Mouse (Mus musculus): ENCODE measurements around the gene Ext2.
A peak's percentile ranks its signal among the peaks of the same experiment; 100 is the strongest.

Gene Ext2

GRCm38 (mm10) chr2:93805523-93805922, 16.8 kb downstream of the Ext2 start:
- DNase-seq, result no peak

- DNase-seq, result no peak
Observed at GRCm38 (mm10) chr2:93805066-93805465, 17.3 kb downstream of the Ext2 start.

DNA sequence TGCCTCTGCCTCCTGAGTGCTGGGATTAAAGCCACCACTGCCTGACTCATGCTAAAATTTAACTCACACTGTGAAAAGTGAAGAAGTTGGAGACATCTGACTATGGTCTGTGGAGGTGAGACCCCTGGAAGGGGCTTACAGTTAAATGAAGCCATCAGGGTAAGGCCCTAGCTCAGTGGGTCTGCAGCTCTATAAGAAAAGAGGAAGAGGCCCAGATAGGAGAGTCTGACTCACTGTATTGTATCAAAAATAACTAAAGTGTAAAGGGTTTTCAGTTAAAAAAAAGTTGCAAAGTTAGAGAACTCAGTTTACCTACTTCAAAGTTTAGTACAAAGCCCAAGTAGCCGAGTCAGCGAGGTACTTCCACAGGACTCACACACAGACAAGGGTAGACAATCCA, 19.4 kb downstream of the Ext2 start:
- no peak for DNase-seq

DNA sequence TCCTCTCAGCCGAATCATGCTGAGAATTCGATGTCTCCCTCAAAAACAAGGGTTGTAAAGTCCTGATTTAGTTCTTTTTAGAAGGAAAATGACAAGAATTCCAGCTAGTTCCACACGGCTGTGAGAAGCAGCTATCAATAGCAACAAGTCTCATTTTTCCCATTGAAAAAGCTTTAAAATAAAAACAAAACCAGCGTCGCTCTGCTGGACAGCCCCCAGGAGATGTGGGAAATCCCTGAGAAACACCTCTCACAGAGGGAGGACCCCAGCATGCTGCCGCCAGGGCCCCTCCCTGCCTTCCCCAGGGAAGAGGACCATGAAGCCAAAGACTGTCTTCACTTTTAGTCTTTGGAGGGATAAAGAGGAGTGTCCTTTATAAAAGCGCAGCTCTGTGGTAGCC, 21.3 kb downstream of the Ext2 start:
- no peak for DNase-seq

DNA sequence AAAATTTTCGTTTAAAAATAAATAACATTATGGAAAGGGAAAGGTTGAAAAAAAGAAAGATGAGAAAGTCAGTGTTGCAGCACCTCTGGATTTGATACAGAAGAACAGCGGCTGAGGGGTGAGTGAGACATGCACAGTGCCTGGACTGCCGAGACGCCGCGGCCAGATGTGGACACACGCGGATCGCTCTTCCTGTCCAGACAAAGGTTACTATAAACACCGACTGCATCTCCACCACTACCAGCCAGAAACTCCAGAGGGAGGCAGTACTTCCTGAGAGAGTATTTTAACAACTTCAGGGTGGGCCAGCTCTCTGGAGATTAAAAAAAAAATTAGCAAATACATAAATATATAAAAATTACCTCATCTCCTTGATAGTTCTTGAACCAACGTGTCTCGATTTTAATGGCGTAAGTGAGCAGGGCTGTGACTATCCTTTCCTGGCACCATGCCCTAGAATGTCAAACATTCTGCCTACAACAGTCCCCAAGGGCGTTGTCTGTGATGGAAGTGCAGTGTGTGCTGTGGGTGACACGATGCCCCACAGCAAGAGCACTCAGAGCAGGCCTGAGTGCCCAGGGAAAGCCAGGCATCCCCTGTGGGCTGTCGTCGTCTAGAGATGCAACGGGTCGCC, 25.1 kb downstream of the Ext2 start:
- no peak for DNase-seq

DNA sequence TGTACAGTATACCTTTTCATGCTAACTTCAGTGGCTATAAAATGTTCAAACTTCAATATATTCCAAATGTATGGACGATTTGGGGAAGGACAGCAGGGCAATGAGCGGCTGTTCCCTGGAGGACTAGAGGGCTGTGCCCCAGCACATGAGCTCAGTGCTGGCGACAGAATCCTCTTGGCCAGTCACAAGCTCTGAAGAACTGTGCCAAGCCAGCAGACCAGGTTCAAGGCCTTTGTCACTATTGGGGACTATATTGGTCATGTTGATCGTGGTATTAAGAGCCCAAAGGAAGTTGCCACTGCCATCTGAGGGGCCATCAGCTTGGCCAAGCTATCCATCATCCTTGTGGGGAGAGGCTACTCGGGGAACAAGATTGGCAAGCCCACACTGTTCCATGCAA, 28.0 kb downstream of the Ext2 start:
- no peak for DNase-seq

- DNase-seq, result no peak
Observed at GRCm38 (mm10) chr2:93791516-93792499, 30.6 kb downstream of the Ext2 start.

DNA sequence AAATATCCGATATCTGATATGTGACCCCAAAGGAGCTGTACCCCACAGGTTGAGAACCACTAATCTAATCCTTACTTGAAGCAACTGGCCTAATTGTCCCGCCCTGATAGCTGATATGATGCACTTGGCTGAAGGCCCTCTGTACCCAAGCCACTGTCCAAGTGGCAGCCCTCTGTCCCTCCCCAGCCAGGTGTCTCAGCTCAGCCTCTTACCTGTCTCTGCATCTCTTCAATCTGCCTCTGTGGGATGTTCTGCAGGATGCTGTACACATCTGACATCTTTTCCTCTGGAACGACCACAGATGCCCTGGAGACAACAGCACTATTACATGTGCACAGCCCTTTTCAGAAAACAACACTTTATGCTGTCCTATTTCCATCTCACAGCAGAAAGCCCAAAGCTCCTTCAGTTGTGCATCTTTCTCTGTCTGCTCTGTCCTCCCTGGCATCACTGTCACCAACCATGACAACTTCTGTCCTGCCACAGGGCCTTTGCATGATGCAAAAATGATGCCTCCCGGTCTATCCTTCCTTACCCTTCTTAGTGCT, 31.5 kb downstream of the Ext2 start:
- no peak for DNase-seq

- DNase-seq, result no peak
Observed at GRCm38 (mm10) chr2:93788557-93788956, 33.8 kb downstream of the Ext2 start.

- peak; percentile 93 for DNase-seq
Observed at GRCm38 (mm10) chr2:93786175-93786574, 36.2 kb downstream of the Ext2 start.

DNA sequence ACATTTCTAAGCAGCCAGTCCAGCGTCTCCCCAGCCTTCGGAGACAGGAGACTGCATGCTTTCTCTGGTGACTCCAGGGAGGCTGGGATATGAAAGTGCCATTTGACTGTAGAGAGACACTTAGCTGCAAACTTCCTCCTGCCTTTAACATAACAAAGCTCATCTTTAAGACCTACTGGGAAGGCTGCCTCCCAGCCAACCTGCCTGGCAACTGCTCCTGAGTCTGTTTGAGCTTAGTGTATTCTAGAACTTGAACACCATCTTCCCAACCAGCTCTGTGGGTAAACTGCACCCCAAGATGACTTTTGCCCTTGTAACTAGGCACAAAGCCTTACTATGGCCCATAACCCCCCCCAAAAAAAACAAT, 37.0 kb downstream of the Ext2 start:
- DNase-seq, result no peak

- DNase-seq, result peak; percentile 78
Observed at GRCm38 (mm10) chr2:93784721-93785431, 37.5 kb downstream of the Ext2 start.

DNA sequence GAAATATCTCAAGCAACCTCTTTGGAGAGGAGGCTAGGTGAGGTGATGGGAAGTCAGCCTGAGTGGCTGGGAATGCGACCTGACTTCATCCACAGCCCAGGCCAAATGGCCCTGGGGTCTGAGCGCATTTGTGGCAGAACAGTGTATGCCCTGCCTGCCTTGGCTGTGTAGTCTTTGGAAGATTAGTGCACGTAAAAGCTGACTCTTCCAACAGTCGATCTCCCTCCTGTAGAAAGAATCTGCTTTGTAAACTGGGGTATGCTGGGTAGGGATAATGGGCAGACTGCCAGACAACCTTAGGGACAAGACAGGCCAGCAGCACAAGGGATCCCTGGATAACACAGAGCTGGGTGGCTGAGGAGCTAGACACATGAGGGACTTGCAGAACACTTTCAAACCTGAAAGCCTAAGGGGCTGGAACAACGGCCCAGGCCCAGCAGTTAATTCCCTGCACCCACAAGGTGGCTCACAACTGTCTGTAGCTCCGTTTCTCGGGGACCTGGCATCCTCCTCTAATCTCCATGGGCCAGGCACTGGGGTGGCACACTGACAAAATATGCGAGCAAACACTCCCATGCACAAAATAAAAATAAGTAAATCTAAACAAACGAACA, 38.3 kb downstream of the Ext2 start:
- peak; percentile 49 for DNase-seq

DNA sequence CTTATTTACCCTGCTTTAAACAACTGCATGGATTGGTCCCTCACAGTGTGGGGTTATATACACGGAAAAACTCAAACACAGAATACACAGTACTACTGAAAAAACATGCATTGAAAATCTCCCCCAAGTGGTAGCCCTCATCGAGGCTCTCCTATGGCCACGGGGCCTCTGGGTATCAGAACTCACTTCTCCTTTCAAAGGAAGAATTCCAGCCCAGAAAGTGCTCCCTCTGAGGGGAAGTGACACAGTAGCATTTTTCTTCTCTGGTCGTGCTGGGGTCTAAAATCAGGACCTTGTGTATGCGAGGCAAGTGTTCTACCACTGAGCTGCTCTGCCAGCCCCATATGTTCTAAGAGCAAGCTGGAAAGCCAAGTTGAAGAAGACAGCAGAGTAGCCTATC, 39.7 kb downstream of the Ext2 start:
- DNase-seq, result no peak

GRCm38 (mm10) chr2:93782156-93782555, 40.2 kb downstream of the Ext2 start:
- DNase-seq, result no peak

DNA sequence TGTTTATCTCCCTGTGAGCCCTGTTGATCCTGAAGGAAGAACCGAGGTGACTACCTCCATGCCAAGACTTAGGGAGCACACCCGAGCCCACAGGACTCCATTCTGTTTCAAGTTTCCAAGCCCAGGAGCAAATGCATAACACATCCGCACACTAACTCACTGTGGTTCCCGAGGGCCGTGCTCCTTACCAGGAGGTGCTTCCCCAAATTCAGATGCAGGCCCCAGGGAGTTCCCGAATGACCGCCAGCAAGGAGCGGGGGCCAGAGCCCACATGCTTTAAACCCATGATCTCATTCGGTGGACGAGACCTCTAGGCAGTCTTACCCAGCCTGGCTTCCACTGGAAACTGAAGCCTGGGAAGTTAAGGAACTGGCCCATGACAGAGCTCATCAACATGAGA, 41.8 kb downstream of the Ext2 start:
- DNase-seq, result no peak

- DNase-seq, result no peak
Observed at GRCm38 (mm10) chr2:93779897-93780208, 42.5 kb downstream of the Ext2 start.

- peak; percentile 19 for DNase-seq
Observed at GRCm38 (mm10) chr2:93779081-93779896, 43.1 kb downstream of the Ext2 start.

GRCm38 (mm10) chr2:93778616-93779015, 43.8 kb downstream of the Ext2 start:
- no peak for DNase-seq

GRCm38 (mm10) chr2:93777056-93777430, 45.3 kb downstream of the Ext2 start:
- no peak for DNase-seq

DNA sequence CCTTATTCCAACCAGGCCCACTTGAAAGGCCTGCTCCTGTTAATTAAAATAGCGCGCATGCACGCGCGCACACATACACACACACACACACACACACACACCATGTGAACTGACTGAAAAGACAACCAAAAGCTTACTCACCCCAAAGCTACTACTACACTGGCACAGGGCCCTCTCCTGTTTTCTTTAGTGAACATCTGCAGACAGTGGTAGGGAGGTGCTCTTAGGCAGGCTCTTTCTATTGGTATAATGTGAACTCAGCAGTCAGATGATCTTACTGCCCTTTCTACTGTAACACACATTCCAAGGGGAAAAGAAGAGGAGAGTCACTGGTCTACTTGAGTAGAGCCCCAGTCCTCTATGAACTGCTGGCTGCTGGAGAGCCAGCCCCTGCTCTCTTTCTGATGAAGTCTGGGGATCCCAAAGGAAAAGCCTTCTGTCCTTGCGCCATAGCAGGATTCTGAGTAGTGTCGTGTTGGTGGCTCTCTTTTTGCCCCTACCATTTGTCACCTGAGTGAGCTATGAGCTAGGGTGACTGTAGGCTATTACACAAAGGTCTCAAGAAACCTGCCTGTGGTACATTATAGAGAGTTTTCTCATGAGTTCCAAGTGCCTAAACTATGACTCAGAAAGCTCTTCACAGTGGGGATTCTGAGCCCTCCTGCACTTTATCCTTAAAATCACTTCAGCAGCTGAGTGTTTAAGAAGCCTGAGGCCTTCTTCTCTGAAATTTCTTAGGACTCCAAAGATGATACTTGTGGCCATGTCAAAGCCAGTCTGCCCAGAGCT, 45.9 kb downstream of the Ext2 start:
- no peak for DNase-seq

Measured in retina, postnatal 1 day (tissue).